Mouse (Mus musculus): ENCODE results near the gene Atmin. TPM values are rescaled to one million over a fixed set of nuclear protein-coding genes. Genes with fewer than 3 reads are reported as not detected.

Gene Atmin
- polyA plus RNA-seq, 1 experiment = 35.2 TPM

- Histone ChIP-seq H3K27me3 (ENCODE audit: control insufficient read depth, insufficient read depth, low read length) (no peaks in the 10 kb centered on the region), H3K4me3 (ENCODE audit: control insufficient read depth, low read depth, low read length) (peak within 1 kb of the TSS; percentile 90), H3K36me3 (ENCODE audit: control insufficient read depth, insufficient read depth, low read length) (no peaks in the 10 kb centered on the region), H3K4me1 (ENCODE audit: control insufficient read depth, insufficient read depth, low read length) (peaks cover 8% of the 10 kb centered on the region; the same call in 1 of the 2 replicates), H3K27ac (ENCODE audit: control insufficient read depth, insufficient read depth, low read depth, low read length) (peak within 1 kb of the TSS; percentile 76)
- peak; percentile 69; the same call in 1 of the 2 replicates for TF ChIP-seq POLR2A (IDR thresholded peaks at IDR 0.05; ENCODE audit: control insufficient read depth, low read depth, low read length)
- no peak for TF ChIP-seq CTCF (IDR thresholded peaks at IDR 0.05; ENCODE audit: control insufficient read depth, insufficient read depth, insufficient replicate concordance, low read depth, low read length)
Measured at GRCm38 (mm10) chr8:116993095-116993867, 50.1 kb downstream of the Atmin start, which contains the start of gene Gcsh. TSS of gene Gcsh (minus strand) at chr8:116993537.

DNA sequence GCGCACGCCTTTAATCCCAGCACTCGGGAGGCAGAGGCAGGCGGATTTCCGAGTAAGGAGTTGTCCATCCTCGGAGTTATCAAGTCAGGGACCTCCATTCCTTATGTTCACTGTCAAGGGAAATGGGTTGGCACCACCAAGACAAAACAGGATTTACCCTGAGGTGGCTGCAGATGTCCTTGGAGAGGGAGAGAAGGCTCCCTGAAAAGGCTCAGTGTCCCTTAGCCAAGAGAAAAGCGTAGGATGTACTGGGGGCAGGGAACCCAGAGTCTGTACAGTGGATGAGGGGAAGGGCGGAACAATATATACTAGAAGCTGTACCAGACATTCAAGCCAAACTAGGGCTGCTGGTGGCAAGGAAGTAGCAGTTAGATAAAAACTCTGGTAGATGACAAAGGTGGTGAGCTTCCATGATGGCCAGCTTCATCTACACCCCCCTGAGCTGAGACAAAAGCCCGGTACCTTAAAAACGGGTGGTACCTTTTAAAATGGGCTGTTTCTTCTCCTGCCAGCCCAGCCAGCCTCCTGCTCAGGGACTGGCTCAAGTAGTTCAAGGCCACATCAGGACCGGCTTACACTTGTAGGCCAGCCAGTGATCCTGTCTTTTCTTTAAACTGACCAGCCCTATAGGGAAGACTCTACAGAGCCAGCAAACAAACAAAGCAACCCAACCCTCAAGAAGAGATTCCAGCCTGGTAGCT, 51.0 kb downstream of the Atmin start:
- H3K27me3 ChIP-seq (ENCODE audit: control insufficient read depth, insufficient read depth, low read length) = no peaks in the 10 kb centered on the region
- peaks cover 8% of the 10 kb centered on the region; the same call in 1 of the 2 replicates for H3K4me1 ChIP-seq (ENCODE audit: control insufficient read depth, insufficient read depth, low read length)
- no peak overlapping the region for H3K27ac ChIP-seq (ENCODE audit: control insufficient read depth, insufficient read depth, low read depth, low read length)
- H3K4me3 ChIP-seq (ENCODE audit: control insufficient read depth, low read depth, low read length) = peak overlapping the region; percentile 45; the same call in 1 of the 2 replicates
- H3K36me3 ChIP-seq (ENCODE audit: control insufficient read depth, insufficient read depth, low read length) = no peaks in the 10 kb centered on the region
- TF ChIP-seq POLR2A (IDR thresholded peaks at IDR 0.05; ENCODE audit: control insufficient read depth, low read depth, low read length) = no peak
- TF ChIP-seq CTCF (IDR thresholded peaks at IDR 0.05; ENCODE audit: control insufficient read depth, insufficient read depth, insufficient replicate concordance, low read depth, low read length) = no peak

Other genes starting within 250 kb of the Atmin start
- 11.3 and 11.9 TPM in 2 replicates for gene Cdyl2, start 210.4 kb upstream of the Atmin start, polyA plus RNA-seq (2012; rRNA removed)
- gene Cmc2, start 21.9 kb upstream of the Atmin start, polyA plus RNA-seq (2012; rRNA removed) = 12.0 and 12.8 TPM in 2 replicates
- 141 TPM in 2 replicates for gene Cenpn, start 21.7 kb upstream of the Atmin start, polyA plus RNA-seq (2012; rRNA removed)
- 176 and 190 TPM in 2 replicates for gene 1700030J22Rik, start 35.6 kb downstream of the Atmin start, polyA plus RNA-seq (2012; rRNA removed)
- 7.3 and 7.6 TPM in 2 replicates for gene Gcsh, start 50.1 kb downstream of the Atmin start, polyA plus RNA-seq (2012; rRNA removed)
- 2.9 and 3.1 TPM in 2 replicates for gene Pkd1l2, start 139.1 kb downstream of the Atmin start, polyA plus RNA-seq (2012; rRNA removed)
- gene Bco1, start 152.5 kb downstream of the Atmin start, polyA plus RNA-seq (2012; rRNA removed) = 31.9 and 38.7 TPM in 2 replicates
- gene Gan, start 214.7 kb downstream of the Atmin start, polyA plus RNA-seq (2012; rRNA removed) = 3.8 and 4.1 TPM in 2 replicates

All from testis, adult 2 months (tissue).